Mouse (Mus musculus) cerebellum, postnatal 36 days (tissue): Measurements from ENCODE around the gene Mad1l1.
A peak's percentile ranks its signal among the peaks of the same experiment; 100 is the strongest.

Experiments
- DNase-seq, 2 experiments: peaks; one replicate each; pipeline ENCODE4 v3.0.0; 2021 to 2022; ENCODE audit warnings: mixed read lengths in 2 of 2

Mad1l1 gene

GRCm38 (mm10) chr5:140321756-140322575, 614 bp upstream of the Mad1l1 start:
- no peak for DNase-seq

- DNase-seq, result no peak
Measured at GRCm38 (mm10) chr5:140316716-140317115, 4.6 kb downstream of the Mad1l1 start.

GRCm38 (mm10) chr5:140307602-140308001, 13.8 kb downstream of the Mad1l1 start:
- DNase-seq, result no peak

- DNase-seq, result no peak
Measured at GRCm38 (mm10) chr5:140306016-140306415, 15.3 kb downstream of the Mad1l1 start.

GRCm38 (mm10) chr5:140298291-140298690, 23.1 kb downstream of the Mad1l1 start:
- DNase-seq, result no peak

GRCm38 (mm10) chr5:140292152-140292551, 29.2 kb downstream of the Mad1l1 start:
- DNase-seq, result peak; percentile 50 to 64

- DNase-seq, result no peak
Measured at GRCm38 (mm10) chr5:140289161-140289560, 32.2 kb downstream of the Mad1l1 start.

GRCm38 (mm10) chr5:140288287-140288686, 33.1 kb downstream of the Mad1l1 start:
- no peak for DNase-seq

- DNase-seq, result no peak
Measured at GRCm38 (mm10) chr5:140284761-140285160, 36.6 kb downstream of the Mad1l1 start.

- DNase-seq, result no peak
Measured at GRCm38 (mm10) chr5:140284011-140284410, 37.3 kb downstream of the Mad1l1 start.

- no peak for DNase-seq
Measured at GRCm38 (mm10) chr5:140282900-140283299, 38.5 kb downstream of the Mad1l1 start.

- peak; percentile 21 to 35 for DNase-seq
Measured at GRCm38 (mm10) chr5:140282376-140282775, 39.0 kb downstream of the Mad1l1 start.

GRCm38 (mm10) chr5:140280205-140280604, 41.1 kb downstream of the Mad1l1 start:
- no peak for DNase-seq

GRCm38 (mm10) chr5:140276779-140277178, 44.6 kb downstream of the Mad1l1 start:
- DNase-seq, result no peak

- no peak for DNase-seq
Measured at GRCm38 (mm10) chr5:140270976-140271685, 50.2 kb downstream of the Mad1l1 start.

- DNase-seq, result no peak
Measured at GRCm38 (mm10) chr5:140268396-140268795, 53.0 kb downstream of the Mad1l1 start.

GRCm38 (mm10) chr5:140267061-140267460, 54.3 kb downstream of the Mad1l1 start:
- DNase-seq, result no peak

- DNase-seq, result no peak
Measured at GRCm38 (mm10) chr5:140264825-140265575, 56.4 kb downstream of the Mad1l1 start.

GRCm38 (mm10) chr5:140263754-140264749, 57.3 kb downstream of the Mad1l1 start:
- DNase-seq, result peak in 1 of 2 experiments; percentile 9

- no peak for DNase-seq
Measured at GRCm38 (mm10) chr5:140262401-140262800, 59.0 kb downstream of the Mad1l1 start.

- no peak for DNase-seq
Measured at GRCm38 (mm10) chr5:140261313-140261712, 60.0 kb downstream of the Mad1l1 start.

- no peak for DNase-seq
Measured at GRCm38 (mm10) chr5:140258633-140259032, 62.7 kb downstream of the Mad1l1 start.
